Mouse (Mus musculus) gastrocnemius, postnatal 25 days (tissue): ENCODE measurements at regions not wholly inside any gene's neighbourhood (a gene's known extent, or its start where the extent isn't known, plus 50 kb on each side); places are given as distances from the start of the nearest gene placed in this dataset.

Experiments
- DNase-seq: peaks from one replicate; pipeline ENCODE4 v3.0.0; 2022

GRCm38 (mm10) chr13:97652279-97652678 lies 108.2 kb downstream of the Gm10260 start:
- no peak for DNase-seq

GRCm38 (mm10) chr13:97651761-97652160 lies 108.7 kb downstream of the Gm10260 start:
- no peak for DNase-seq

GRCm38 (mm10) chr13:97651176-97651575 lies 109.3 kb downstream of the Gm10260 start:
- DNase-seq, result no peak

GRCm38 (mm10) chr13:97650191-97650590 lies 110.2 kb downstream of the Gm10260 start:
- DNase-seq, result no peak

GRCm38 (mm10) chr13:97647486-97647885 lies 112.9 kb downstream of the Gm10260 start:
- no peak for DNase-seq

GRCm38 (mm10) chr13:97646021-97646385 lies 114.4 kb downstream of the Gm10260 start:
- DNase-seq, result no peak

- no peak for DNase-seq
These were observed 115.1 kb downstream of the Gm10260 start for GRCm38 (mm10) chr13:97645107-97646020.

- DNase-seq, result no peak
These were observed 120.2 kb downstream of the Gm10260 start for GRCm38 (mm10) chr13:97640236-97640635.

GRCm38 (mm10) chr13:97639656-97640055 lies 120.8 kb downstream of the Gm10260 start:
- DNase-seq, result no peak

- DNase-seq, result no peak
These were observed 121.9 kb downstream of the Gm10260 start for GRCm38 (mm10) chr13:97638457-97639088.

- DNase-seq, result no peak
These were observed 122.9 kb downstream of the Gm10260 start for GRCm38 (mm10) chr13:97637506-97637905.

GRCm38 (mm10) chr13:97634041-97634788 lies 126.2 kb downstream of the Gm10260 start:
- no peak for DNase-seq

- DNase-seq, result no peak
These were observed 126.9 kb downstream of the Gm10260 start for GRCm38 (mm10) chr13:97633551-97633950.

GRCm38 (mm10) chr13:97631872-97632402 lies 128.5 kb downstream of the Gm10260 start:
- no peak for DNase-seq

GRCm38 (mm10) chr13:97630921-97631320 lies 129.5 kb downstream of the Gm10260 start:
- no peak for DNase-seq

GRCm38 (mm10) chr13:97628608-97629007 lies 131.8 kb downstream of the Gm10260 start:
- DNase-seq, result no peak

- DNase-seq, result no peak
These were observed 133.2 kb downstream of the Gm10260 start for GRCm38 (mm10) chr13:97627247-97627646.

GRCm38 (mm10) chr13:97626786-97627185 lies 133.6 kb downstream of the Gm10260 start:
- no peak for DNase-seq

GRCm38 (mm10) chr13:97626116-97626515 lies 134.3 kb downstream of the Gm10260 start:
- DNase-seq, result no peak

- no peak for DNase-seq
These were observed 135.0 kb downstream of the Gm10260 start for GRCm38 (mm10) chr13:97625391-97625790.

GRCm38 (mm10) chr13:97618190-97618586 lies 142.2 kb downstream of the Gm10260 start:
- no peak for DNase-seq

GRCm38 (mm10) chr13:97617511-97618189 lies 142.8 kb downstream of the Gm10260 start:
- DNase-seq, result peak; percentile 61
